Mouse (Mus musculus) lung, postnatal 25 days (tissue): ENCODE data around the gene Mapk8ip3.

ENCODE experiments used
- DNase-seq: peaks from one replicate; pipeline ENCODE4 v3.0.0; 2022; ENCODE audit warnings: low spot score

Gene Mapk8ip3

GRCm38 (mm10) chr17:24902124-24902523 is 34.7 kb downstream of the Mapk8ip3 start:
- DNase-seq: no peak

- DNase-seq: no peak
Observed at GRCm38 (mm10) chr17:24900014-24900413, 36.8 kb downstream of the Mapk8ip3 start.

GRCm38 (mm10) chr17:24899153-24899552 is 37.6 kb downstream of the Mapk8ip3 start:
- no peak for DNase-seq

GRCm38 (mm10) chr17:24898041-24898854 is 38.5 kb downstream of the Mapk8ip3 start:
- DNase-seq: no peak

GRCm38 (mm10) chr17:24897600-24897999 is 39.2 kb downstream of the Mapk8ip3 start:
- DNase-seq: no peak

GRCm38 (mm10) chr17:24896993-24897269 is 39.8 kb downstream of the Mapk8ip3 start:
- DNase-seq: no peak

GRCm38 (mm10) chr17:24896241-24896992 is 40.4 kb downstream of the Mapk8ip3 start, which contains the start of gene Nme3:
Gene Nme3 (plus strand): TSS chr17:24896500.
- peak; percentile 68 for DNase-seq

GRCm38 (mm10) chr17:24895571-24896240 is 41.1 kb downstream of the Mapk8ip3 start:
- no peak for DNase-seq

GRCm38 (mm10) chr17:24894995-24895547 is 41.7 kb downstream of the Mapk8ip3 start, which contains the start of the genes Eme2 and Mrps34:
Gene Eme2 (minus strand): TSS chr17:24895087.
Gene Mrps34 (plus strand): TSS chr17:24895116.
- DNase-seq: peak; percentile 85

GRCm38 (mm10) chr17:24894061-24894994 is 42.4 kb downstream of the Mapk8ip3 start:
- no peak for DNase-seq

- DNase-seq: no peak
Observed at GRCm38 (mm10) chr17:24893276-24893675, 43.5 kb downstream of the Mapk8ip3 start.

GRCm38 (mm10) chr17:24892785-24893184 is 44.0 kb downstream of the Mapk8ip3 start:
- no peak for DNase-seq

- no peak for DNase-seq
Observed at GRCm38 (mm10) chr17:24891321-24891720, 45.5 kb downstream of the Mapk8ip3 start.

- no peak for DNase-seq
Observed at GRCm38 (mm10) chr17:24890151-24891092, 46.4 kb downstream of the Mapk8ip3 start.

GRCm38 (mm10) chr17:24888862-24889261 is 47.9 kb downstream of the Mapk8ip3 start:
- no peak for DNase-seq

- DNase-seq: no peak
Observed at GRCm38 (mm10) chr17:24887291-24888080, 49.3 kb downstream of the Mapk8ip3 start.

- DNase-seq: no peak
Observed at GRCm38 (mm10) chr17:24886932-24887271, 49.9 kb downstream of the Mapk8ip3 start.

- peak; percentile 100 for DNase-seq
Observed at GRCm38 (mm10) chr17:24886134-24886931, 50.4 kb downstream of the Mapk8ip3 start, which contains the start of the genes Nubp2 and Spsb3. Gene Nubp2 (minus strand): TSS chr17:24886349. Gene Spsb3 (plus strand): TSS chr17:24886643.
